Mouse (Mus musculus): ENCODE measurements around the gene Gm42420. TPM values are rescaled to one million over a fixed set of nuclear protein-coding genes. Genes with fewer than 3 reads are reported as not detected.

Gm42420 gene
- total and polyA plus RNA-seq, 3 experiments: 0.66 to 2.6 (median 2.1) TPM

- Histone ChIP-seq H3K79me2 (replicated peaks; ENCODE audit: control insufficient read depth, extremely low read depth, insufficient read depth, poor library complexity, severe bottlenecking) (no peaks in the 10 kb centered on the region), H3K4me1 (ENCODE audit: control insufficient read depth in 1 of 2, insufficient read depth in 2 of 2) (peaks cover 5 to 36% of the 10 kb centered on the region in 2 experiments), H3K4me2 (ENCODE audit: insufficient read depth, low read depth, poor library complexity, severe bottlenecking) (no peak overlapping the region), H3K4me3 (replicated peaks in 1 of 3; ENCODE audit: low read depth in 2 of 3, low read length in 2 of 3, poor library complexity in 1 of 3) (no peak overlapping the region), H3K9ac (ENCODE audit: insufficient read depth, low read depth) (no peak overlapping the region), H3K27ac (ENCODE audit: insufficient read depth, low read depth) (no peak overlapping the region), H3K36me3 (replicated peaks in 1 of 2; ENCODE audit: control insufficient read depth in 1 of 2, insufficient read depth in 1 of 2, low read length in 1 of 2) (peaks cover 7 to 43% of the 10 kb centered on the region in 2 experiments), H3K9me3 (replicated peaks; ENCODE audit: low read length) (no peaks in the 10 kb centered on the region), H3K27me3 (replicated peaks) (no peaks in the 10 kb centered on the region)
- no peak for DNase-seq (ENCODE audit: extremely low read depth)
- in situ Hi-C loops (cut with MboI; ENCODE audit: low pct_ligation_motif_present, low pct_unique_long_range_greater_than_20kb, low sequenced_read_pairs): no loop called here
- dilution Hi-C loops (cut with MboI; ENCODE audit: extremely low pct_ligation_motif_present, extremely low pct_unique_long_range_greater_than_20kb, low sequenced_read_pairs): no loop called here
- no peak for TF ChIP-seq POLR2AphosphoS2 (IDR thresholded peaks at IDR 0.05; ENCODE audit: low read depth, low read length)
- TF ChIP-seq MYC (IDR thresholded peaks at IDR 0.05; ENCODE audit: low read depth, low read length): no peak
- no peak for TF ChIP-seq CHD1 (IDR thresholded peaks at IDR 0.05; ENCODE audit: low read depth, low read length)
- no peak for TF ChIP-seq HCFC1 (IDR thresholded peaks at IDR 0.05; ENCODE audit: low read depth, low read length)
- TF ChIP-seq BHLHE40 (IDR thresholded peaks at IDR 0.05; ENCODE audit: low read depth, low read length): no peak
- no peak for TF ChIP-seq JUN (IDR thresholded peaks at IDR 0.05; ENCODE audit: insufficient read depth, low read depth, low read length)
- no peak for TF ChIP-seq ZKSCAN1 (IDR thresholded peaks at IDR 0.05; ENCODE audit: borderline replicate concordance, low read depth, low read length)
- no peak for TF ChIP-seq CHD2 (IDR thresholded peaks at IDR 0.05; ENCODE audit: low read length)
- TF ChIP-seq CTCF (conservative IDR thresholded peaks at IDR 0.05 in 1 of 2, IDR thresholded peaks at IDR 0.05 in 1 of 2; ENCODE audit: low read depth in 2 of 2, low read length in 2 of 2): no peak
- no peak for TF ChIP-seq TBP (conservative IDR thresholded peaks at IDR 0.05; ENCODE audit: low read depth, low read length)
- TF ChIP-seq ETS1 (conservative IDR thresholded peaks at IDR 0.05; ENCODE audit: low read depth, low read length): no peak
- TF ChIP-seq MAX (IDR thresholded peaks at IDR 0.05; ENCODE audit: low read length): no peak
- TF ChIP-seq MXI1 (IDR thresholded peaks at IDR 0.05; ENCODE audit: low read depth, low read length): no peak
- TF ChIP-seq RCOR1 (conservative IDR thresholded peaks at IDR 0.05; ENCODE audit: low read depth, low read length): no peak
- TF ChIP-seq ZC3H11A (IDR thresholded peaks at IDR 0.05; ENCODE audit: low read depth, low read length): no peak
- TF ChIP-seq KAT2A (IDR thresholded peaks at IDR 0.05; ENCODE audit: insufficient replicate concordance, low read length): no peak
- TF ChIP-seq E2F4 (IDR thresholded peaks at IDR 0.05; ENCODE audit: insufficient replicate concordance, low read depth, low read length): no peak
- TF ChIP-seq IRF4 (IDR thresholded peaks at IDR 0.05; ENCODE audit: low read depth, low read length): no peak
Observed at GRCm38 (mm10) chr6:39543769-39544420, 41.7 kb upstream of the Gm42420 start.

DNA sequence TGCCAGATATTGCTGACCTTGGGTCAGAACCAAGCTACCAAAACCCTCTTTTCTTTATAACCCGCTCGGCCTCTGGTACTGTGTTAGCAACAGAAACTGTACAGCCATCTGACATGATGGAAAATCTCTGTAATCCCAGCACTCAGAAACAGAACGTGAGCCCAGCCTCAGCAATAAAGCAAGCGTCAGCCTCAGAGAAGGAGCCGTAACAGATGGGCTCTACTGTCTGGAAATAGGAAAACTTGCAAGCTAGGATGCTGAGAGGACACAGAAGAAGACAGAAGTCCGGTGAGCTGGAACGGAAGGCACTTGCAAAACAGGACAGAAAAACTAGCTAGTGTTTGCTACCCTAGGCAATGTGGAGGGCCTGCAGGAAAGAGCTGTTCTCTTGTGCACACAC is 40.1 kb upstream of the Gm42420 start:
- Histone ChIP-seq H3K27me3 (replicated peaks) (no peaks in the 10 kb centered on the region), H3K4me3 (replicated peaks in 1 of 3; ENCODE audit: low read depth in 2 of 3, low read length in 2 of 3, poor library complexity in 1 of 3) (no peak overlapping the region), H3K4me1 (ENCODE audit: control insufficient read depth in 1 of 2, insufficient read depth in 2 of 2) (peaks cover 0 to 21% of the 10 kb centered on the region in 2 experiments; a peak in 2 of 4 replicates), H3K9ac (ENCODE audit: insufficient read depth, low read depth) (no peak overlapping the region), H3K9me3 (replicated peaks; ENCODE audit: low read length) (no peaks in the 10 kb centered on the region), H3K27ac (ENCODE audit: insufficient read depth, low read depth) (no peak overlapping the region), H3K4me2 (ENCODE audit: insufficient read depth, low read depth, poor library complexity, severe bottlenecking) (no peak overlapping the region), H3K36me3 (replicated peaks in 1 of 2; ENCODE audit: control insufficient read depth in 1 of 2, insufficient read depth in 1 of 2, low read length in 1 of 2) (peaks cover 7 to 35% of the 10 kb centered on the region in 2 experiments), H3K79me2 (replicated peaks; ENCODE audit: control insufficient read depth, extremely low read depth, insufficient read depth, poor library complexity, severe bottlenecking) (no peaks in the 10 kb centered on the region)
- in situ Hi-C loops (cut with MboI; ENCODE audit: low pct_ligation_motif_present, low pct_unique_long_range_greater_than_20kb, low sequenced_read_pairs): no loop called here
- dilution Hi-C loops (cut with MboI; ENCODE audit: extremely low pct_ligation_motif_present, extremely low pct_unique_long_range_greater_than_20kb, low sequenced_read_pairs): no loop called here
- no peak for DNase-seq (ENCODE audit: extremely low read depth)
- no peak for TF ChIP-seq POLR2A (IDR thresholded peaks at IDR 0.05; ENCODE audit: low read depth, low read length)
- TF ChIP-seq MAFK (IDR thresholded peaks at IDR 0.05; ENCODE audit: insufficient replicate concordance, low read length): no peak
- no peak for TF ChIP-seq IRF4 (IDR thresholded peaks at IDR 0.05; ENCODE audit: low read depth, low read length)
- no peak for TF ChIP-seq CHD2 (IDR thresholded peaks at IDR 0.05; ENCODE audit: low read length)
- TF ChIP-seq RAD21 (IDR thresholded peaks at IDR 0.05; ENCODE audit: low read depth, low read length): no peak
- TF ChIP-seq TBP (conservative IDR thresholded peaks at IDR 0.05; ENCODE audit: low read depth, low read length): no peak
- TF ChIP-seq HCFC1 (IDR thresholded peaks at IDR 0.05; ENCODE audit: low read depth, low read length): no peak
- TF ChIP-seq CTCF (conservative IDR thresholded peaks at IDR 0.05 in 1 of 2, IDR thresholded peaks at IDR 0.05 in 1 of 2; ENCODE audit: low read depth in 2 of 2, low read length in 2 of 2): no peak
- no peak for TF ChIP-seq USF1 (IDR thresholded peaks at IDR 0.05; ENCODE audit: low read depth, low read length)
- no peak for TF ChIP-seq JUN (IDR thresholded peaks at IDR 0.05; ENCODE audit: insufficient read depth, low read depth, low read length)
- TF ChIP-seq CHD1 (IDR thresholded peaks at IDR 0.05; ENCODE audit: low read depth, low read length): no peak
- no peak for TF ChIP-seq PAX5 (IDR thresholded peaks at IDR 0.05; ENCODE audit: low read length)
- no peak for TF ChIP-seq UBTF (IDR thresholded peaks at IDR 0.05; ENCODE audit: low read depth, low read length)
- TF ChIP-seq MYC (IDR thresholded peaks at IDR 0.05; ENCODE audit: low read depth, low read length): no peak
- no peak for TF ChIP-seq MXI1 (IDR thresholded peaks at IDR 0.05; ENCODE audit: low read depth, low read length)
- TF ChIP-seq NELFE (IDR thresholded peaks at IDR 0.05; ENCODE audit: low read depth, low read length): no peak
- no peak for TF ChIP-seq KAT2A (IDR thresholded peaks at IDR 0.05; ENCODE audit: insufficient replicate concordance, low read length)
- no peak for TF ChIP-seq EP300 (IDR thresholded peaks at IDR 0.05; ENCODE audit: low read length)
- TF ChIP-seq ZKSCAN1 (IDR thresholded peaks at IDR 0.05; ENCODE audit: borderline replicate concordance, low read depth, low read length): no peak
